Mouse (Mus musculus) left cerebral cortex, postnatal 25 days (tissue): ENCODE measurements at regions not wholly inside any gene's neighbourhood (a gene's known extent, or its start where the extent isn't known, plus 50 kb on each side); places are given as distances from the start of the nearest gene placed in this dataset.
A peak's percentile ranks its signal among the peaks of the same experiment; 100 is the strongest.

Source experiments
- DNase-seq, 2 experiments: peaks; one replicate each; pipeline ENCODE4 v3.0.0; 2022; ENCODE audit warnings: low spot score in 2 of 2, mixed read lengths in 1 of 2
- intact Hi-C: fragments of 180-260 bp; cut with DNase I; formaldehyde crosslinking; loops from one replicate; pipeline ENCODE4 v1.15.1; 2025

DNA sequence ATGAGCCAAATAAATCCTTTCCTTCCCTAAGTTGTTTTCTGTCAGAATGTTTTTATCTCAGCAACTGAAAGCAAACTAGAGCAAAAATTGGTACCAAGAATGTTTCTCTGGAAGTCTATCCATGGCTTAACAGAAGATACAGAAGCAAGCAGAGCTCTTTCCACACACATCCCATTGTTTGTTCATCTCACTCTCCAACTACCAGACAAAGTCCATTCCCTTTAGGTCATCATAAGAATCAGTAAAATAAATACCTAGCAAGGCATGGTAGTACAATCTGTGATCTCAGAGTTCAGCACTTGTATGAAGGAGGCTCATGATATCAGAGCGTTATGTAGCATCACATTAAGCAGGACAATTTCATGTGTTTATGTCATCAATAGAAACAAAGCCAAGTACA lies 257.3 kb upstream of the Onecut1 start:
- no peak for DNase-seq
- intact Hi-C loops: no loop called here

- DNase-seq: no peak
- intact Hi-C loops: no loop called here
Measured at GRCm38 (mm10) chr9:74621957-74622356, 239.8 kb upstream of the Onecut1 start.

DNA sequence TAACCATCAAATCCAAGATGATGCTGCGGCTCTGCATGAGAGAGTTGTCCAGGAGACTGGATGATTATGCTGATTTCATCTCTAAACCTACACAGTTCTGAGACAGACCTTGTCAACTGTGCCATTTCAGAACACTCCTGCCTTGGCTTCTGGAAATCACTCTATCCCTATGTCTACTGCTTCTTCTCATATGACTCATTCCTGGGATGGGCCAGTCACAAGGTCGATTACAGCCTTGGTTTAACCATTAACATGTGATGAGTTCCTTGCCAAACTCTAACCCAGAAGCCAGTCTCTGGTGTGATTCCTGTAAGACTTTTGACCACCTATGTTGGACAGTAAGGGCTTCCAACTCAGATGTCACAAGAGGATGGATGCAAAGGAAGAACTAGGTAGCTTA lies 216.3 kb upstream of the Onecut1 start:
- intact Hi-C loops: no loop called here
- no peak for DNase-seq

GRCm38 (mm10) chr9:74650036-74650435 lies 211.7 kb upstream of the Onecut1 start:
- intact Hi-C loops: no loop called here
- DNase-seq: no peak

DNA sequence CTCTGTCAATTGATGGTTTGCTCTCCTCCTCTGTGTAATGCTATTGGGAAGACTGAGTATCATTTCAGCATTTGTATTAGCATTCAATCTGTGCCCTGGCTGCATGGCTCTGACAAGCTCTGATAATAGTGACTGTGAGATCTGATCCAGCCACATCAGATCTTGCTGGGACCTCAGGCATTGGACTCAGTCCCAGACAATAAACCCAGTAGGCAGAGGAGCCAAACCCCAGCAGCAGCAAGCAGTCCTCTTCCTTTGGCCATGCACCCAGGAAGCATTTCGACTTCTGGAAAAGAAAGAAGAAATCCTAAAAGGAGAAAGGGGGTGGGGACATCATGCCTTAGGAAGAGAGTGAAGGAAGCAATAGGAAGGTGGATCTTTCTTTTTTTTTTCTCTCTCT lies 205.8 kb upstream of the Onecut1 start:
- no peak for DNase-seq
- intact Hi-C loops: no loop called here

- intact Hi-C loops: no loop called here
- no peak for DNase-seq
Measured at GRCm38 (mm10) chr9:74656392-74656791, 205.3 kb upstream of the Onecut1 start.

- no peak for DNase-seq
- intact Hi-C loops: no loop called here
Measured at GRCm38 (mm10) chr9:74671356-74671952, 190.3 kb upstream of the Onecut1 start.

GRCm38 (mm10) chr9:74672261-74672660 lies 189.5 kb upstream of the Onecut1 start:
- intact Hi-C loops: no loop called here
- DNase-seq: no peak

- peak in 1 of 2 experiments; percentile 4 for DNase-seq
- intact Hi-C loops: no loop called here
Measured at GRCm38 (mm10) chr9:74698229-74698628, 163.5 kb upstream of the Onecut1 start.

DNA sequence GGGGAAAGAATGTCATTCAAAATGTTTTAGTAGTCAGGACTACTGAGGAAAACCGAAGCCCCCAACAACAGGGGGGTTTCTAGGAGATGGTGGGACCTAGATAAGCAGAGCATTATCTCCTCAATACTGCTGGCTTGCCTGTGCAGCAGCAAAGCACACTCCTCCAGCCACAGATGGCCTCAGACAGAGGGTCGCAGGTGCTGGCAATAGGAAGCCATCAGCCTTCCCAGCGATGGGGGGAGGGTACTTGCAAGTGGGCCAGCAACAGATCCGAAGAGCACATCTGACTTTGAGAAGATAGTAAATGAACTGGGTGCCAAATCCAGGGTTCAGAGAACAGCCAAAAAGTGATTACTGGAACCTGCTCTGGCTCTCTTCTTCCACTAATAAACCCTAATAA lies 156.0 kb upstream of the Onecut1 start:
- no peak for DNase-seq
- intact Hi-C loops: no loop called here

GRCm38 (mm10) chr9:74707608-74708007 lies 154.1 kb upstream of the Onecut1 start:
- intact Hi-C loops: no loop called here
- DNase-seq: no peak

- intact Hi-C loops: no loop called here
Measured at GRCm38 (mm10) chr9:74711698-74712097, 150.0 kb upstream of the Onecut1 start.

GRCm38 (mm10) chr9:74732451-74732850 lies 129.3 kb upstream of the Onecut1 start:
- DNase-seq: no peak
- intact Hi-C loops: no loop called here

More at GRCm38 (mm10) chr9:74711698-74712097, 150.0 kb upstream of the Onecut1 start:
- DNase-seq: no peak

GRCm38 (mm10) chr9:74741949-74742348 lies 119.8 kb upstream of the Onecut1 start:
- DNase-seq: no peak
- intact Hi-C loops: no loop called here

GRCm38 (mm10) chr9:74747886-74748285 lies 113.8 kb upstream of the Onecut1 start:
- DNase-seq: peak; percentile 21
- intact Hi-C loops: no loop called here

DNA sequence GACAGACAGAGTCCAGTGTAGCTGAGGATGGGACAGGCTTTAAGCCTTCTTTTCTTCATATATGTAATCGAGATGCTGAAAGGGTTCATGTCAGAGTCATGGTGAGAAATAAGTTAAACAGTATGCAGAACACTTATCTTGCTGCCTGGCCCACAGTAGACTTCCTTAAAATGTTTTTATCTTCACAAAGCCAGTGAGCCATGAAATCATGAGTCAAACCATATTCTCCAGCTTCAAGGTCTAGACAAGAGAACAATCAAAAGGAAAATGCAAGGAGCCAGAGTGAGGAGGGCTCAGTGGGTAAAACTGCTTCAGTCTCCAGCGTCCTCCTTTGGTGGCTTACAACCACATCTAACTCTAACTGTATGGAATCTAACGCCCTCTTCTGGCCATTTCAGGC lies 103.7 kb upstream of the Onecut1 start:
- intact Hi-C loops: no loop called here
- DNase-seq: no peak

DNA sequence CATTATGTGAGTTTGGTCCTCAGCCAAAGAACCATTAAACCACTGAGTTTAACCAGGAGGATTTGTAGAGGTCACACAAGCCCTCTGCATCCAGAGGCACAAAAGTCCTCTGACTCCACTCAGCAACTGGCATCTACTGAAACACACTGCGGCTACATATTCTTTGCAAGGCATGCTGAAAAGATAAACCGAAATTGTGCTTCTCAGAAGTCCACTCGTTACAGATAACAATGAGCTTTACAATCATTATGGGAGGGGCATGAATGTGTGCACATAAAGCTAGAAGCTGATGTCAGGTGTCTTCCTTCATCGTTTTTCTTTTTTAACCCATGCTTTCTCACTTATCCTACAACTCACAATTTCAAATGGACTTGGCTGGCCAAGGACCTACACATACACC lies 102.8 kb upstream of the Onecut1 start:
- intact Hi-C loops: no loop called here
- DNase-seq: no peak

DNA sequence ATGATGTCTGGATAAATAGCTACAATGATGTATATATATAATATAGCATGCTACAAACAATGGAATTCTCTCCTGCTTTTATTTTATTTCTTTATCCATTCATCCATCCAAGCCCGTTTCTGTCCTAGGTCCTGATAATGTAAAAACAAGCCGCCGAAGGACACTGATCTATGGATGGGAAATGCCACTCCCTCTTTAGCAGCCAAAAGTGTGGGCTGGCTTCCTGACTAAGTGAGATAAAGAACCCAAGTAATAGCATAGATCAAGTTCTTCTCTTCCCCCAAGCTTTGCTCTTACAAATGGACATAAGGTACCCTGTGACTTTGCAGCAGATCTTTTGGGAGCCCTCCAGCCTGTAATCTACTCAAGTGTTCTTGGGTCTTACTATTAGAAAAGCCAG lies 81.3 kb upstream of the Onecut1 start:
- DNase-seq: no peak

DNA sequence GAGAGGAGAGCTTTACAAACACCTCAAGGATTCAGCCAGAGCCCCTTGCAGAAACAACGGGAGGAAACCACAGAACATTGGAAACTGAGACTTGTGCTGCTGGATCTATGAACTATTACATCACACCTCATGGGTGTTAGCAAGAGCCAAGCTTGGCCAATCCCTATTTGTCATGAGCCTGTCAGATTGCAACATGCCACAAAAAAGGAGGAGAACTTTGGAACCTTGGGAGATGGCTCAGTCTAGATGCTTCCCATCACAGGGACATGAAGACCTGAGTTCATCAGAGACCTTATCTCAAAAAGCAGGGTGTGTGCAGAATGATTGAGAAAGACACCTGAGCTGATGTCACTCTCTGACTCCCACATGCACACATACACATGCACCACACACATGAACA lies 68.3 kb upstream of the Onecut1 start:
- intact Hi-C loops: no loop called here
- DNase-seq: no peak

More for the DNA sequence above, 81.3 kb upstream of the Onecut1 start:
- intact Hi-C loops: no loop called here

GRCm38 (mm10) chr9:74795994-74796393 lies 65.7 kb upstream of the Onecut1 start:
- intact Hi-C loops: no loop called here
- DNase-seq: no peak

- no peak for DNase-seq
- intact Hi-C loops: no loop called here
Measured at GRCm38 (mm10) chr9:74797272-74797844, 64.4 kb upstream of the Onecut1 start.

GRCm38 (mm10) chr9:74801091-74801490 lies 60.6 kb upstream of the Onecut1 start:
- intact Hi-C loops: no loop called here
- DNase-seq: no peak
